Mouse (Mus musculus) ES-CJ7 (cell line): ENCODE results near the gene Olfr695.
"Not testable (repeated sequence)": the region's sequence is repeated elsewhere in the genome, so short reads cannot be mapped to it uniquely, and the experiment has no call there.

Experiments used
- DNase-seq: peaks from one replicate; pipeline ENCODE4 v3.0.0; 2011; ENCODE audit warnings: low read depth, low spot score

Gene Olfr695

GRCm38 (mm10) chr7:106716296-106716695 is at the start of gene Olfr695:
Olfr695 (minus strand) TSS chr7:106716396.
- no peak for DNase-seq

DNA sequence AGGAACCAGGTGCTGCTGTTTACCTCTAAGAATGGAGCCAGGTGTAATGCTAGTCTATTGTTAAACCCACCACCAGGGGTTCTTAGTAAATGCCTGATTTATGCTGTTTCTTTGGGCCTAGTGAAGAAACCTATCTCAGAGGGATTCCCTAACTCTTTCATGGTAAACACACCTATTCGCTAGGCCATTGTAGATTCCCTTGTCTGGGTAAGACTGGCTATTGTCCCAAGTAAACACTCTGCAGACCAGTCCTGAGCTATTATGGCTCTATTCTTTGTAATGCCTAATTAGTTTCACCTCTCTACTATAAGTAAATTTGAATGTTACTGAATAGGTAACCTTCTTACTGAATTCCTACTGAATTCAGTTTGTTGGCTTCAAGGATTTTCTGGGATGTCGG is 44.8 kb upstream of the Olfr695 start:
- peak; percentile 55 for DNase-seq

GRCm38 (mm10) chr7:106758800-106759199 is 42.6 kb upstream of the Olfr695 start:
- DNase-seq = no peak

- DNase-seq = no peak
Observed at GRCm38 (mm10) chr7:106755297-106755696, 39.1 kb upstream of the Olfr695 start, which contains the start of gene Olfr698. Olfr698 (minus strand) TSS chr7:106755397.

DNA sequence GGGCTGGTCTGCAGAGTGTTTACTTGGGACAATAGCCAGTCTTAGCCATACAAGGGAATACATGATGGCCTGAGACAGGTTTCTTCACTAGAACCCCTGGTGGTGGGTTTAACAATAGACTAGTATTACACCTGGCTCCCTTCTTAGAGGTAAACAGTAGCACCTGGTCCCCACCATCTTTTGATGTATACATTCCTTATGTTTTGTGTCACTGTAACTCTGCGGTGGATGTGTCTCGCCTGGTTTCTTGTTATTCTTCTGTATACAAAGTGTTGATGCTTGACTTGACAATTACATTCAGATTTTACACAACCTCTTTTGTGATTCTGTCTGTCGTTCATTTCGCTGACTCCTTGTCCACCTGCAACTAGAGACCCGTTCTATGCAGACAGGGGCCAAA is 29.6 kb upstream of the Olfr695 start:
- DNase-seq = peak; percentile 78

DNA sequence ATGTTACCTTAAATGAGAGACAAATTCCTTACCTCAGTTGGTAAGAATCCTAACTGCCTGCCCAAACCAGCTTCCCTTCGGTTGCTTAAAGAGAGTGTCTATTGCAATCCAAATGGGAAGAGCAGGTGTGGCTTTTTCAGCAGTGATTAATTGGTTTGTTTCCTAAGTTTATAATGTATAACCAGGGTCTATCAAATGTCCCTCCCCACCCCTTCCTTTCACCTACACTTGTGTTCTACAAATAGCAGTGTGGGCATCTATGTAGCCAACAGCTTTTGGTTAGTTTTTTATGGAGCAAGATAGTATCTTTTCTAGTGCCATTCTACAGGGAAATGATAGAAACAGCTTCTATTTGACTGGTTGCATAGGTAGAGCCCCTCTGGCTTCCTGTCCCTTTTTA is 26.1 kb upstream of the Olfr695 start, which contains the start of gene Olfr697:
Gene Olfr697 (minus strand): TSS at position 101 of the 400 bp plus-strand sequence.
- no peak for DNase-seq

DNA sequence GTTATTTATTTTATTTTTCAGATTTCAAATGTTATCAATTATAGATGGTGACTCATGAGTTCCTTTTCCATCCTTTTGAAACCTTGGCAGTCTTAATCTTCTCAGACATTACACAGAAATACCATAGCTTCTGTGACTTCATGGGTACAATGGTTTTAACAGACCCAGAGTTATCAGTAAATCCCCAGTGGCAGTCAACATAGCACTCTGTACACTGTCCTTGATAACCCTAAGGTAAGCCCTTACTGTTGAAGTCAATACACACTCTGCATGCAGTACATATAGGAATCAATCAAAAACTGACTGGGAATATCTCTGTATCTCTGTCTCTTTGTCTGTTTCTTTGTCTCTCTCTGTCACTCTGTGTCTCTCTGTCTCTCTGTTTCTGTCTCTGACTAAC is 20.8 kb upstream of the Olfr695 start:
- DNase-seq = no peak

GRCm38 (mm10) chr7:106733717-106734116 is 17.5 kb upstream of the Olfr695 start:
- DNase-seq = no peak

DNA sequence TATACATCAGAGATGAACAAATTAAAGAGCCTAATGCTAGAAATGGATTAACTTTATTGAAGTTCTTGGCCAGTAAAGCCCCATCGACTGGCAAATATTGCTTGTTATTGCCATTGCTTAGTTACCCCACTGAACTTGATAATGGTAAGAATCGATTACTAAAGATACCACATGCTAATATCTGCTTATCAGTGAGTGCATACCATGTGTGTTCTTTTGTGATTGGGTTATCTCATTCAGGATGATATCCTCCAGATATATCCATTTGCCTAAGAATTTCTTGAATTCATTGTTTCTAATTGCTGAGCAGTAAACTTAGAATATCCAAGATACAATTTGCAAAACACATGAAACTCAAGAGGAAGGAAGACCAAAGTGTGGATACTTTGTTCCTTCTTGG is 9.5 kb upstream of the Olfr695 start:
- DNase-seq = not testable (repeated sequence)

GRCm38 (mm10) chr7:106711463-106711862 is 4.7 kb downstream of the Olfr695 start:
- no peak for DNase-seq

GRCm38 (mm10) chr7:106707705-106708104 is 8.5 kb downstream of the Olfr695 start:
- not testable (repeated sequence) for DNase-seq

DNA sequence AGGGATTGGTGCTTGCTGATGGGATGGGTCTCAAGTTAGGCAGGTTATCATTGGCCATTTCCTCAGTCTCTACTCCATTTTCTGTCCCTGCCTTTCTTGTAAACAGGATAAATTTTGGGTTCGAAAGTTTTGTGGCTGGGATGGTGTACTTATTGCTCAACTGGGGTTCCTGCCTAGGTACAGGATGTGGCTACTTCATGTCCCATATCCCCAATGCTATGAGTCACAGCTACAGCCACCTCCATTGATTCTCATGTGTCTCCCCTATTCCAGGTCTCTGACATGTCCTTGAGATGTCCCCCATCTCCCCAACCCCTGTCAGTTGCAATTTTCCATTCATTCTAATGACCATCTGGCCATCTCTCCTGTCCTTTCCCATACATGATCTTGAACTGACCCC is 19.3 kb downstream of the Olfr695 start:
- no peak for DNase-seq

- DNase-seq = no peak
Observed at GRCm38 (mm10) chr7:106692976-106693375, 23.2 kb downstream of the Olfr695 start.

DNA sequence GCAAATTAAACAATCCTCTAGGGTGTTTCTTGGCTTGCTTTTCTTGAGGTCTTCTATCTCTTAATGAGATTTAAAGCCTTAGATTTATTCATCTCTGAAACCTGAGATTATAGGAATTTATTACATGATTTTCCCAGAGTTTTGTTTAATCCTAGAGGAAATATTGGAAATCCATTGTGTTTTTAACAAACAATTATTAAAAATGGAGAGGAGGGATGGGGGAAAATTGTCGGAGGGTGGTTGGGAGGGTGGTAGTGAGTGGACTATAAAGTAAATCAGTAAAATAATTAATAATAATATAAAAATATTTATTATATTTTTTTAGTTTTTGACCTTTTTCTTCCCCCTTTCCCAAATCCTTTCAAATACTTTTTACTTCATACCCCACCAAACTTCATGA is 24.5 kb downstream of the Olfr695 start, which contains the start of gene Olfr694:
Gene Olfr694 (minus strand): TSS at position 101 of the 400 bp plus-strand sequence.
- no peak for DNase-seq

GRCm38 (mm10) chr7:106685382-106685781 is 30.8 kb downstream of the Olfr695 start:
- no peak for DNase-seq

GRCm38 (mm10) chr7:106680484-106680883 is 35.7 kb downstream of the Olfr695 start, which contains the start of gene Olfr693:
Olfr693 (minus strand) TSS chr7:106680584.
- no peak for DNase-seq
